Mouse (Mus musculus): ENCODE data around the gene Csmd2. TPM values are rescaled to one million over a fixed set of nuclear protein-coding genes. Genes with fewer than 3 reads are reported as not detected.

The Csmd2 gene
- polyA plus RNA-seq, 1 experiment from 2014 or later = 0.05 TPM

GRCm38 (mm10) chr4:128184747-128185146, 197.1 kb downstream of the Csmd2 start:
- H3K27me3 ChIP-seq (replicated peaks; ENCODE audit: insufficient read depth, low read length) = no peaks in the 10 kb centered on the region
- no peak overlapping the region for H3K27ac ChIP-seq (ENCODE audit: low read length)
- no peak overlapping the region for H3K4me3 ChIP-seq (ENCODE audit: low read depth, low read length)
- no peaks in the 10 kb centered on the region for H3K9me3 ChIP-seq (ENCODE audit: low read length)
- DNase-seq (ENCODE audit: low spot score) = no peak
- no peaks in the 10 kb centered on the region for H3K4me1 ChIP-seq (ENCODE audit: insufficient read depth, low read depth, low read length)
- ATAC-seq = no peak
- H3K9ac ChIP-seq (replicated peaks; ENCODE audit: low read depth) = no peak overlapping the region
- no peak overlapping the region for H3K4me2 ChIP-seq (replicated peaks; ENCODE audit: low read depth, low read length)
- no peaks in the 10 kb centered on the region for H3K36me3 ChIP-seq (ENCODE audit: insufficient read depth, low read length)
- 67% methylated on average over 1 of the region's 1 CpGs for WGBS
- TF ChIP-seq EP300 (IDR thresholded peaks at IDR 0.05) = no peak
- no peak for TF ChIP-seq CTCF (IDR thresholded peaks at IDR 0.05)

- DNase-seq (ENCODE audit: low spot score) = no peak
- Histone ChIP-seq H3K27ac (ENCODE audit: low read length) (no peak overlapping the region), H3K9ac (replicated peaks; ENCODE audit: low read depth) (no peak overlapping the region), H3K9me3 (ENCODE audit: low read length) (no peaks in the 10 kb centered on the region), H3K4me2 (replicated peaks; ENCODE audit: low read depth, low read length) (no peak overlapping the region), H3K4me3 (ENCODE audit: low read depth, low read length) (no peak overlapping the region), H3K27me3 (replicated peaks; ENCODE audit: insufficient read depth, low read length) (no peaks in the 10 kb centered on the region), H3K4me1 (ENCODE audit: insufficient read depth, low read depth, low read length) (no peaks in the 10 kb centered on the region), H3K36me3 (ENCODE audit: insufficient read depth, low read length) (no peaks in the 10 kb centered on the region)
- WGBS = 87% methylated on average over 8 of the region's 8 CpGs
- TF ChIP-seq CTCF (IDR thresholded peaks at IDR 0.05) (no peak), EP300 (IDR thresholded peaks at IDR 0.05) (no peak)
- ATAC-seq = no peak
These were observed 206.8 kb downstream of the Csmd2 start for GRCm38 (mm10) chr4:128194454-128194853.

- DNase-seq (ENCODE audit: low spot score) (no peak), ATAC-seq (no peak)
- Histone ChIP-seq H3K9me3 (ENCODE audit: low read length) (no peaks in the 10 kb centered on the region), H3K4me3 (ENCODE audit: low read depth, low read length) (no peak overlapping the region), H3K27me3 (replicated peaks; ENCODE audit: insufficient read depth, low read length) (no peaks in the 10 kb centered on the region), H3K27ac (ENCODE audit: low read length) (no peak overlapping the region), H3K4me1 (ENCODE audit: insufficient read depth, low read depth, low read length) (no peaks in the 10 kb centered on the region), H3K9ac (replicated peaks; ENCODE audit: low read depth) (no peak overlapping the region), H3K4me2 (replicated peaks; ENCODE audit: low read depth, low read length) (no peak overlapping the region), H3K36me3 (ENCODE audit: insufficient read depth, low read length) (no peaks in the 10 kb centered on the region)
- TF ChIP-seq CTCF (IDR thresholded peaks at IDR 0.05) = no peak
- no peak for TF ChIP-seq EP300 (IDR thresholded peaks at IDR 0.05)
- 60% methylated on average over 13 of the region's 13 CpGs for WGBS
These were observed 230.4 kb downstream of the Csmd2 start for GRCm38 (mm10) chr4:128217991-128218595.

GRCm38 (mm10) chr4:128224453-128224852, 236.8 kb downstream of the Csmd2 start:
- Histone ChIP-seq H3K9me3 (ENCODE audit: low read length) (no peaks in the 10 kb centered on the region), H3K27ac (ENCODE audit: low read length) (no peak overlapping the region), H3K4me1 (ENCODE audit: insufficient read depth, low read depth, low read length) (no peaks in the 10 kb centered on the region), H3K36me3 (ENCODE audit: insufficient read depth, low read length) (no peaks in the 10 kb centered on the region), H3K4me3 (ENCODE audit: low read depth, low read length) (no peak overlapping the region), H3K27me3 (replicated peaks; ENCODE audit: insufficient read depth, low read length) (0 out of 2 replicates have a peak, but pooled peaks cover 2% of the 10 kb centered on the region), H3K9ac (replicated peaks; ENCODE audit: low read depth) (no peak overlapping the region), H3K4me2 (replicated peaks; ENCODE audit: low read depth, low read length) (no peak overlapping the region)
- no peak for ATAC-seq
- 55% methylated on average over 6 of the region's 6 CpGs for WGBS
- DNase-seq (ENCODE audit: low spot score) = no peak
- no peak for TF ChIP-seq EP300 (IDR thresholded peaks at IDR 0.05)
- no peak for TF ChIP-seq CTCF (IDR thresholded peaks at IDR 0.05)

DNA sequence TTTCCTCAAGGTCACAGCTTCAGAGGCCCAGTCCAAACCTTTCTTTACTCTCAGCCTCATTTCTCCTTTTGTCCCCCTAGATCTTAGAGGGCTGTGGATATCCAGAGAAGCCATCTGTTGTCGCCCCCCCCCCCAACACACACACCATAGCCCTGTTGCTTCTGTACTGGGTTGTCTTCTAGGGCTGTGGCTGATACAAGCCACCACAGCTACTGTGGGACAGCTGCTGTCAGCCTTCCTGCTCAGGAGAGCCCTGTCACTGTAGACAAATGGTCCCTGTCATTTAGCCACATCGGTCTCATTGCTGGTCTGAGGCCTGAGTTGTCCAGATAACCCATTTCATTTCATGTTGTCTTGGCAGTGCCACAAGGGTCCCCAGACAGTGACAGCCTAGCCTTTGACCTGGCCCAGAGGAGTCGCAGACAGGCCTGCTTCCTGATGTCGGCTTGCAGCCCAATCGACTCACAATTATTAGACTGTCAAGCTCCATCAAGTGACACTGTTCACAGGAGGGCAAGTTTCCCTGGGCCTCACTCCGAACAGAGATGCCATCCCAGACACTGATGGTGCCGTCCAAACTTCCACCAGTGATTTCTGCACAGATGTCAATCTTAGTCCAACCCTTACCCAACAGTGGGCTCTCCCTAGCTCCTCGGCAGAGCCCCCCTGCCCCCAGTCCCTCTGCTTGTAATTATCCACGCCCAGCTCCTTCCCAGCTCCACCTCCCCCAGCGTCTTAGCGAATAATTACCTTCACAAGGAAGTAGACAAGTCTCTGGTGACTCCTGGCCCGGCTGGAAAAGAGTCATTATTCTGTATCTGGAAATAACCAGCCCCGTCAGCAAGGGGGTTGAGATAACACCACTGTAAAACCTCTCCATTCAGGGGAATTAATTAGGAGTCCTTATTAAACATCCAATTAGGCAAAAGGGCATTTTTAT, 240.0 kb downstream of the Csmd2 start:
- Histone ChIP-seq H3K9me3 (ENCODE audit: low read length) (no peaks in the 10 kb centered on the region), H3K9ac (replicated peaks; ENCODE audit: low read depth) (no peak overlapping the region), H3K27me3 (replicated peaks; ENCODE audit: insufficient read depth, low read length) (0 out of 2 replicates have a peak, but pooled peaks cover 2% of the 10 kb centered on the region), H3K4me1 (ENCODE audit: insufficient read depth, low read depth, low read length) (no peaks in the 10 kb centered on the region), H3K4me3 (ENCODE audit: low read depth, low read length) (no peak overlapping the region), H3K4me2 (replicated peaks; ENCODE audit: low read depth, low read length) (no peak overlapping the region), H3K36me3 (ENCODE audit: insufficient read depth, low read length) (no peaks in the 10 kb centered on the region), H3K27ac (ENCODE audit: low read length) (no peak overlapping the region)
- 30% methylated on average over 13 of the region's 13 CpGs for WGBS
- DNase-seq (ENCODE audit: low spot score) = no peak
- no peak for TF ChIP-seq CTCF (IDR thresholded peaks at IDR 0.05)
- TF ChIP-seq EP300 (IDR thresholded peaks at IDR 0.05) = no peak
- ATAC-seq = no peak

DNA sequence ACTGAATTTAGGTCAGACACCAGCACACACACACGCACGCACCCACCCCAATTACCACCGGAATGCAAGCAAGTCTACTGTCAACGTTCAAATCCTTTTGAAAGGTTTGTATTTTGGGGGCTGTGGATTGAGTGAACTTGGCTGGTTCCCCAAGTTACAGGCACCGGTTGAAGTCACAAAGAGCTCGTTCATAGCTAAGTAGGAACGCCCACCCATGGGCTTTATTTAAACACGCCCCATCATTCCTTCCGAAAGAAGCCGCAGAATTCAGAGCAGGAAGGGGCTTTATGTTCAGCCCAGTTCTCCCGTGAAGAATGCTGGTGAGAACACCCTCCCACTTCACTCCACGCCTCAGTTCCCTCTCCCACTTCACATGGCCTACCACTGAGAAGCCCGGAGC, 245.8 kb downstream of the Csmd2 start:
- ATAC-seq = no peak
- no peak for DNase-seq (ENCODE audit: low spot score)
- WGBS = 59% methylated on average over 13 of the region's 13 CpGs
- Histone ChIP-seq H3K9ac (replicated peaks; ENCODE audit: low read depth) (no peak overlapping the region), H3K4me1 (ENCODE audit: insufficient read depth, low read depth, low read length) (no peaks in the 10 kb centered on the region), H3K27me3 (replicated peaks; ENCODE audit: insufficient read depth, low read length) (no peaks in the 10 kb centered on the region), H3K27ac (ENCODE audit: low read length) (no peak overlapping the region), H3K9me3 (ENCODE audit: low read length) (no peaks in the 10 kb centered on the region), H3K4me2 (replicated peaks; ENCODE audit: low read depth, low read length) (no peak overlapping the region), H3K4me3 (ENCODE audit: low read depth, low read length) (no peak overlapping the region), H3K36me3 (ENCODE audit: insufficient read depth, low read length) (no peaks in the 10 kb centered on the region)
- TF ChIP-seq CTCF (IDR thresholded peaks at IDR 0.05) = no peak
- TF ChIP-seq EP300 (IDR thresholded peaks at IDR 0.05) = no peak
